Mouse (Mus musculus) erythroblast, adult 5-6 weeks (primary cell): Measurements from ENCODE around the gene Ranbp3. TPM values are rescaled to one million over a fixed set of nuclear protein-coding genes. Genes with fewer than 3 reads are reported as not detected.

Experiments used
- ATAC-seq: replicated peaks from 2 replicates; pipeline ENCODE4 v1.8.0; 2016; ENCODE audit warnings: moderate number of reproducible peaks, mild to moderate bottlenecking, moderate TSS enrichment, inconsistent platforms; ENCODE audit not compliant: poor library complexity, low FRiP score, severe bottlenecking
- total RNA-seq, 2 experiments: library from RNA; stranded (forward) in 1 of 2; stranded (reverse) in 1 of 2; fragments of 150-400 nt in 1 of 2; fragments of 200-764, 138-1000 nt in 1 of 2; gene quantifications; 2 replicates each; pipeline versions ENCODE4 v1.2.3 to v1.2.4; 2015 to 2017; ENCODE audit warnings: low replicate concordance in 2 of 2

Gene Ranbp3
- total RNA-seq, 2 experiments from 2014 or later = 6.1 to 25.0 TPM

DNA sequence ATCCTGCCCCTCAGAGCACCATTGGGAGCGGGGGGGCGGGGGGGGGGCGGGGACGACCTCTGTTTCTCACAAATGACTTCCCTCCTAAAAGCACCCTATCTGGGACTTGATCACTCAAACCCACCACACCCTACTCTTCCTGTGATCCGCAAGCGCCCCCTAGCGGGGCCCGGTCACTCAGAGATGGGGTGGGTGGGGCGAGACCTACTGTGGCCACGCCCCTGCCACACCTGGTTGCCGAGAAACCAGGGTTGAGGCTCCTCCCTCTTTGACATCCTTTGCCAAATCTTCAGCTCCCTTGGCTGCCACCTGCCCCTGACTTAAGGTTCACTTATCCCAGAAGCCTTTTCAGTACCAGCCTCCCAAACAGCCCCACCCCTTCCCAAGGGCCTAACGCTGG lies 85.0 kb downstream of the Ranbp3 start:
- no peak for ATAC-seq

DNA sequence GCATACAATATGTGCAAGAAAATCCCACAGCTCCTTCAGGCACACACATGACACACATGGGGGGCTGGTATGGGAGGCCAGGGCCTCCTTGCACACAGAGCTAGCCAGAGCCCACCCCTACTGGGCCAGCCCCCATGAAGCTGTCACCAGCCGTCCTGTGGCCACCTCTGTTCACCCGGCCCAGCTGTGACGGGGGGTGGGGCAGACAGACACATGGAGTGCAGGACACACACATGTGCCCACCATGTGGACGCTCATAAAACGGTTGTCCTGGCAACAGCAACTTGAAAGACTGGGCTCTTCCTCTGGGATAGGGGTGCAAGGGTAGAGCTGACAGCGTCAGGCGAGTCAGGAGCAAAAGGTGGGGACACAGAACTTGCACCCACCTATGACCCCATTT lies 86.2 kb downstream of the Ranbp3 start:
- ATAC-seq = no peak

DNA sequence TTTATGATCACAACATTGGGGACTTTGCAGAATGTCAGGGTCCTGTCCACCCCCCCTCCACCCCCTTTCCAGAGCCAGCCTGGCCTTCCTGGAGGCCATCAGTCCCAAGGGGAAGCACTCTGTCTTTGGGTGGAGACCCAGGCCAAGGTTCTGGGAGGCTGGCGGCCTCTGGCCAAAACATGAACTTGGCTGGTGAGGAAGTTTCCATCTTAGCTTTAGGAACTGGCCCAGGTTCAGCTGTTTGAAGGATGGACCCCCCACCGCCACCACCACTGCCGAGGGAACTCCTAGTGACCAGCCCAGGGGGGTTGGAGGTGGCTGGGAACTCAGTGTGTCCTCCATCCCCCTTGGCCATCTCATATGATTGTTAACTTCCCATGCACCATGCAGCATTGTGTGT lies 88.0 kb downstream of the Ranbp3 start:
- no peak for ATAC-seq

Other genes starting within 250 kb of the Ranbp3 start
- gene Ptprs, start 196.8 kb upstream of the Ranbp3 start, total RNA-seq (2015; ENCODE audit: low replicate concordance) = 4.8 and 7.3 TPM in 2 replicates
- 2.0 and 8.1 TPM in 2 replicates for gene Ptprs, start 196.8 kb upstream of the Ranbp3 start, total RNA-seq (2017; ENCODE audit: low replicate concordance)
- gene Znrf4, start 160.9 kb upstream of the Ranbp3 start, total RNA-seq (2015; ENCODE audit: low replicate concordance) = not detected in 2 replicates
- not detected in 2 replicates for gene Znrf4, start 160.9 kb upstream of the Ranbp3 start, total RNA-seq (2017; ENCODE audit: low replicate concordance)
- gene Gm20219, start 118.9 kb upstream of the Ranbp3 start, total RNA-seq (2015; ENCODE audit: low replicate concordance) = 1.5 and 2.5 TPM in 2 replicates
- gene Gm20219, start 118.9 kb upstream of the Ranbp3 start, total RNA-seq (2017; ENCODE audit: low replicate concordance) = 0.84 and 1.5 TPM in 2 replicates
- 71.9 and 87.0 TPM in 2 replicates for gene Safb2, start 88.7 kb upstream of the Ranbp3 start, total RNA-seq (2015; ENCODE audit: low replicate concordance)
- gene Safb2, start 88.7 kb upstream of the Ranbp3 start, total RNA-seq (2017; ENCODE audit: low replicate concordance) = 316 and 354 TPM in 2 replicates
- gene Safb, start 88.5 kb upstream of the Ranbp3 start, total RNA-seq (2015; ENCODE audit: low replicate concordance) = 36.9 and 61.2 TPM in 2 replicates
- 116 and 186 TPM in 2 replicates for gene Safb, start 88.5 kb upstream of the Ranbp3 start, total RNA-seq (2017; ENCODE audit: low replicate concordance)
- gene 2410015M20Rik, start 63.5 kb upstream of the Ranbp3 start, total RNA-seq (2015; ENCODE audit: low replicate concordance) = 16.3 and 18.6 TPM in 2 replicates
- 16.2 and 50.3 TPM in 2 replicates for gene 2410015M20Rik, start 63.5 kb upstream of the Ranbp3 start, total RNA-seq (2017; ENCODE audit: low replicate concordance)
- 298 and 319 TPM in 2 replicates for gene Rpl36, start 59.9 kb upstream of the Ranbp3 start, total RNA-seq (2015; ENCODE audit: low replicate concordance)
- 323 TPM in 2 replicates for gene Rpl36, start 59.9 kb upstream of the Ranbp3 start, total RNA-seq (2017; ENCODE audit: low replicate concordance)
- gene Lonp1, start 46.4 kb upstream of the Ranbp3 start, total RNA-seq (2015; ENCODE audit: low replicate concordance) = 4.2 and 5.0 TPM in 2 replicates
- gene Lonp1, start 46.4 kb upstream of the Ranbp3 start, total RNA-seq (2017; ENCODE audit: low replicate concordance) = 13.0 and 13.5 TPM in 2 replicates
- not detected in 2 replicates for gene Catsperd, start 45.2 kb upstream of the Ranbp3 start, total RNA-seq (2015; ENCODE audit: low replicate concordance)
- gene Catsperd, start 45.2 kb upstream of the Ranbp3 start, total RNA-seq (2017; ENCODE audit: low replicate concordance) = not detected in 2 replicates
- 17.7 and 29.7 TPM in 2 replicates for gene Ndufa11, start 44.5 kb downstream of the Ranbp3 start, total RNA-seq (2015; ENCODE audit: low replicate concordance)
- gene Ndufa11, start 44.5 kb downstream of the Ranbp3 start, total RNA-seq (2017; ENCODE audit: low replicate concordance) = 21.3 and 29.1 TPM in 2 replicates
- 0.38 and 1.0 TPM in 2 replicates for gene Vmac, start 44.7 kb downstream of the Ranbp3 start, total RNA-seq (2015; ENCODE audit: low replicate concordance)
- gene Vmac, start 44.7 kb downstream of the Ranbp3 start, total RNA-seq (2017; ENCODE audit: low replicate concordance) = 1.4 and 8.3 TPM in 2 replicates
- not detected in 2 replicates for gene Nrtn, start 84.2 kb downstream of the Ranbp3 start, total RNA-seq (2015; ENCODE audit: low replicate concordance)
- gene Nrtn, start 84.2 kb downstream of the Ranbp3 start, total RNA-seq (2017; ENCODE audit: low replicate concordance) = 0.51 TPM in 1 of 2 replicates, not detected in the other
- 0.84 and 5.6 TPM in 2 replicates for gene Dus3l, start 91.5 kb downstream of the Ranbp3 start, total RNA-seq (2015; ENCODE audit: low replicate concordance)
- 5.4 and 5.9 TPM in 2 replicates for gene Dus3l, start 91.5 kb downstream of the Ranbp3 start, total RNA-seq (2017; ENCODE audit: low replicate concordance)
- gene Prr22, start 97.0 kb downstream of the Ranbp3 start, total RNA-seq (2015; ENCODE audit: low replicate concordance) = not detected in 2 replicates
- not detected in 2 replicates for gene Prr22, start 97.0 kb downstream of the Ranbp3 start, total RNA-seq (2017; ENCODE audit: low replicate concordance)
- 21.5 and 25.7 TPM in 2 replicates for gene Rfx2, start 157.7 kb downstream of the Ranbp3 start, total RNA-seq (2015; ENCODE audit: low replicate concordance)
- 26.1 and 39.6 TPM in 2 replicates for gene Rfx2, start 157.7 kb downstream of the Ranbp3 start, total RNA-seq (2017; ENCODE audit: low replicate concordance)
- gene Acsbg2, start 201.2 kb downstream of the Ranbp3 start, total RNA-seq (2015; ENCODE audit: low replicate concordance) = not detected in 2 replicates
- gene Acsbg2, start 201.2 kb downstream of the Ranbp3 start, total RNA-seq (2017; ENCODE audit: low replicate concordance) = not detected in 2 replicates
- not detected in 2 replicates for gene 1700061G19Rik, start 202.2 kb downstream of the Ranbp3 start, total RNA-seq (2015; ENCODE audit: low replicate concordance)
- not detected in 2 replicates for gene 1700061G19Rik, start 202.2 kb downstream of the Ranbp3 start, total RNA-seq (2017; ENCODE audit: low replicate concordance)